Mouse (Mus musculus) lung, adult 2 months (tissue): ENCODE measurements around the gene Ccrl2.

Experiments used
- CTCF ChIP-seq: fragments of 200-500 bp; IDR thresholded peaks from 2 replicates; pipeline ENCODE4 v1.5.1; 2011; ENCODE audit warnings: mild to moderate bottlenecking, low read length, control low read depth; ENCODE audit not compliant: insufficient read depth
- POLR2A ChIP-seq: fragments of 200-500 bp; IDR thresholded peaks from 2 replicates; pipeline ENCODE4 v1.6.1; 2011; ENCODE audit warnings: low read depth, mild to moderate bottlenecking, control low read depth, low read length, borderline replicate concordance; ENCODE audit errors: extremely low read depth

DNA sequence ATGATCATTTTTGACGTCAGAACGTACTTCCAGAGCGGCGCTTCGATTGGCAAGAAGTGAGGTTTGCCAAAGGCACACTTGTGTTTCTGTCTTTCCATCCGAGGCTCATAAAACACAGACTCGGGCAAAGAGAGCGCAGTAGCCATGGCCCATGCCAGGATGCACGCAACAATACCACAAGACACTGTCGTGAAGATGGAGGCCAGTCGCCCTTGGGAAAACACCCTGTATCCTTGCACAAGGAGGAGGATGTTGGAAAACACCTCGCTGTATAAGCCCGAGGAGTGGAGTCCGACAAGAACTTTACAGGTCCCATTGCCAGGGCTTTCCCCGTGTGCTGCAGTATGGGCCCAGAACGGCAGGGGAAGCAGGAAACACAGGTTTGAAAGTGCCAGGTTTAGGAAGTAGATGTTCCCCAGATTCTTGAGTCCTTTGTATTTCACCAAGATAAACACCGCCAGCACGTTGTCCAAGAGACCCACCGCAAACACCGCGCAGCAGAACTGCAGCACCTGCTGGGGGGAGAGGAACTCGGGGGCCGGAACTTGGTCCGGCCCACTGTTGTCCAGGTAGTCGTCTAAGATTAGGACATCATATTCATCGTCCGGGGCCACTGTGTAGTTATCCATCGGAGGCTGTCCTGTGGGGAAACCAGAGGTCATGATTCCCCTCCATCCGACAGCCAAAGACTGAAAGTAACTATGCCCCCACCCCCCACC, 1.4 kb downstream of the Ccrl2 start:
- TF ChIP-seq CTCF (no peak), POLR2A (no peak)
